Mouse (Mus musculus) brain, embryonic 14.5 days (tissue): ENCODE results near the gene Acsl5.

Experiments used
- CTCF ChIP-seq: fragments of 200-500 bp; IDR thresholded peaks from 2 replicates; pipeline ENCODE4 v1.5.1; 2012; ENCODE audit warnings: inconsistent platforms, mild to moderate bottlenecking, moderate library complexity, borderline replicate concordance; ENCODE audit not compliant: insufficient read depth, insufficient read length; ENCODE audit errors: extremely low read depth
- POLR2A ChIP-seq: fragments of 200-500 bp; IDR thresholded peaks from 2 replicates; pipeline ENCODE4 v1.6.1; 2012; ENCODE audit warnings: mild to moderate bottlenecking, inconsistent platforms, borderline replicate concordance; ENCODE audit not compliant: poor library complexity, insufficient read depth, insufficient read length, severe bottlenecking; ENCODE audit errors: extremely low read depth

DNA sequence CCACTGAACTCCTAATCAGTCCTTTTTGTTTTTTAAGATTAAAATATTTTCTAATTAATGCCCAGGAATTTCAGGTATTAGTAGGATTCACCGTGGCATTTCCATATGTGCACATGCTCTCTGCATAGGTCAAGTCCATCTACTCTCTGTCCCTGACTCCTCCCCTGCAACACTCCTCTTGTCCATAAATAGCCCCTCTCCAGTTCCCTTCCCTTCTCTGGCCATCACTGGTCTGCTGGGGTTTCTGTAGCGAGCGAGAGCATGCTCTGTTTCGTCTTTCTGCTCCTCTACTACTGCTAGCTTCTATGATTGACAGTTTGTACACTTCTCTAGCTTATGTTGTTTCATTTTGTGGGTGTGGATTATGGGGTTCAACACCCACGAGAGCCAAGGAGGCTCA is 80.0 kb downstream of the Acsl5 start:
- no peak for TF ChIP-seq POLR2A
- TF ChIP-seq CTCF = no peak
